Mouse (Mus musculus) myocyte (in vitro differentiated cells): Measurements from ENCODE around the gene Zbtb14.

ENCODE experiments used
- MAX ChIP-seq: IDR thresholded peaks from one replicate; pipeline ENCODE4 v1.6.1; 2011; ENCODE audit warnings: low read depth, mild to moderate bottlenecking, control low read depth
- MYOD1 ChIP-seq, 3 experiments: IDR thresholded peaks; one replicate each; pipeline ENCODE4 v1.6.1; 2011; ENCODE audit warnings: control low read depth in 2 of 3, low read depth in 2 of 3, mild to moderate bottlenecking in 2 of 3, moderate library complexity in 1 of 3; ENCODE audit not compliant: insufficient read length in 2 of 3, control insufficient read depth in 1 of 3
- POLR2A ChIP-seq: IDR thresholded peaks from one replicate; pipeline ENCODE4 v1.6.1; 2011; ENCODE audit warnings: low read depth, mild to moderate bottlenecking, control low read depth, moderate library complexity; ENCODE audit not compliant: insufficient read length
- REST ChIP-seq: IDR thresholded peaks from one replicate; pipeline ENCODE4 v1.6.1; 2011; ENCODE audit warnings: mild to moderate bottlenecking, control low read depth, moderate library complexity; ENCODE audit not compliant: insufficient read depth, insufficient read length
- TCF3 ChIP-seq: IDR thresholded peaks from one replicate; pipeline ENCODE4 v1.6.1; 2011; ENCODE audit warnings: low read depth, control low read depth; ENCODE audit not compliant: insufficient read length

GRCm38 (mm10) chr17:69365049-69365448 lies 17.8 kb upstream of the Zbtb14 start:
- TF ChIP-seq MYOD1 (IDR thresholded peaks at IDR 0.05; ENCODE audit: control insufficient read depth in 1 of 3, insufficient read length in 2 of 3, low read depth in 2 of 3) (no peak), POLR2A (no peak), REST (no peak), MAX (no peak), TCF3 (no peak)
